Mouse (Mus musculus): ENCODE results near the gene Bak1.

- TF ChIP-seq CTCF (IDR thresholded peaks at IDR 0.05) (no peak), POLR2A (IDR thresholded peaks at IDR 0.05; ENCODE audit: insufficient read depth, low read depth, low read length) (no peak), EP300 (IDR thresholded peaks at IDR 0.05; ENCODE audit: insufficient read depth, low read depth, low read length) (no peak)
These were observed 23.8 kb downstream of the Bak1 start for GRCm38 (mm10) chr17:27004903-27005485.

Data from heart, adult 2 months (tissue).